Mouse (Mus musculus) layer of hippocampus, adult 8-10 months (tissue): Measurements from ENCODE around the gene Fam71e1. TPM values are rescaled to one million over a fixed set of nuclear protein-coding genes. Genes with fewer than 3 reads are reported as not detected.

ENCODE experiments used
- DNase-seq, 2 experiments: peaks; one replicate each; pipeline ENCODE4 v3.0.0; 2022; ENCODE audit warnings: low spot score in 2 of 2
- microRNA-seq, 2 experiments: library from miRNA; unstranded; fragments of <30 nt; microRNA quantifications; one replicate each; pipeline ENCODE4 v1.2.0; 2022
- total RNA-seq, 4 experiments: library from RNA; stranded (reverse); gene quantifications; 2 replicates each; pipeline ENCODE4 v1.2.4; 2022

Fam71e1 gene
- total RNA-seq, 4 experiments from 2014 or later, result 15.5 to 21.6 (median 19.0) TPM

GRCm38 (mm10) chr7:44534242-44534641 lies 37.9 kb downstream of the Fam71e1 start:
- DNase-seq, result no peak

GRCm38 (mm10) chr7:44534656-44535441 lies 38.5 kb downstream of the Fam71e1 start:
- DNase-seq, result no peak

- DNase-seq, result no peak
Measured at GRCm38 (mm10) chr7:44535657-44536589, 39.5 kb downstream of the Fam71e1 start.

- DNase-seq, result peak in 1 of 2 experiments; percentile 48
Measured at GRCm38 (mm10) chr7:44536590-44536968, 40.2 kb downstream of the Fam71e1 start.

GRCm38 (mm10) chr7:44537009-44537408 lies 40.6 kb downstream of the Fam71e1 start:
- DNase-seq, result no peak

GRCm38 (mm10) chr7:44537496-44537895 lies 41.1 kb downstream of the Fam71e1 start:
- no peak for DNase-seq

- no peak for DNase-seq
Measured at GRCm38 (mm10) chr7:44538756-44539624, 42.6 kb downstream of the Fam71e1 start.

GRCm38 (mm10) chr7:44542555-44542954 lies 46.2 kb downstream of the Fam71e1 start:
- DNase-seq, result no peak

GRCm38 (mm10) chr7:44543071-44543470 lies 46.7 kb downstream of the Fam71e1 start:
- no peak for DNase-seq

- DNase-seq, result no peak
Measured at GRCm38 (mm10) chr7:44546274-44546673, 49.9 kb downstream of the Fam71e1 start.

- no peak for DNase-seq
Measured at GRCm38 (mm10) chr7:44547041-44547440, 50.7 kb downstream of the Fam71e1 start.

GRCm38 (mm10) chr7:44547725-44548124 lies 51.3 kb downstream of the Fam71e1 start:
- no peak for DNase-seq

GRCm38 (mm10) chr7:44548497-44549087 lies 52.2 kb downstream of the Fam71e1 start, which contains the start of gene Pold1:
Pold1 (minus strand) TSS chr7:44548849.
- peak; percentile 99 for DNase-seq

- no peak for DNase-seq
Measured at GRCm38 (mm10) chr7:44549621-44550408, 53.4 kb downstream of the Fam71e1 start.

GRCm38 (mm10) chr7:44550409-44550678 lies 54.0 kb downstream of the Fam71e1 start:
- DNase-seq, result no peak

Small RNA genes within 50 kb of the gene (microRNA-seq; reads per million reads assigned to microRNA genes)
- gene Mir7052, result 14.7 to 20.0 reads per million in 2 experiments
- gene Mir7053, result 0 to 1.9 reads per million in 2 experiments

Other genes starting within 250 kb of the Fam71e1 start
- gene 1700028J19Rik, start 249.9 kb upstream of the Fam71e1 start, total RNA-seq, result 1 to 10 TPM; 1.3 to 2.4 (median 1.7) TPM
- 10 to 100 TPM; 76.7 to 94.0 (median 85.5) TPM for gene 2410002F23Rik, start 249.9 kb upstream of the Fam71e1 start, total RNA-seq
- not detected for gene Acp4, start 239.2 kb upstream of the Fam71e1 start, total RNA-seq
- gene Gm15517, start 235.1 kb upstream of the Fam71e1 start, total RNA-seq, result not detected
- 1 to 10 TPM; 3.6 to 4.2 (median 3.6) TPM for gene Clec11a, start 189.7 kb upstream of the Fam71e1 start, total RNA-seq
- gene Shank1, start 186.3 kb upstream of the Fam71e1 start, total RNA-seq, result 100 to 1,000 TPM; 568 to 623 (median 583) TPM
- gene Syt3, start 112.5 kb upstream of the Fam71e1 start, total RNA-seq, result 10 to 100 TPM; 82.9 to 94.7 (median 87.0) TPM
- 1 to 10 TPM; 2.2 to 4.3 (median 2.8) TPM for gene 1700008O03Rik, start 110.8 kb upstream of the Fam71e1 start, total RNA-seq
- 100 to 1,000 TPM; 278 to 302 (median 291) TPM for gene Lrrc4b, start 67.6 kb upstream of the Fam71e1 start, total RNA-seq
- gene Aspdh, start 31.2 kb upstream of the Fam71e1 start, total RNA-seq, result 10 to 100 TPM; 11.1 to 13.6 (median 12.4) TPM
- 100 to 1,000 TPM in 2 of 4 experiments, 10 to 100 TPM in 2; 97.1 to 114 (median 103) TPM for gene Josd2, start 28.6 kb upstream of the Fam71e1 start, total RNA-seq
- 100 to 1,000 TPM; 201 to 225 (median 215) TPM for gene Emc10, start 52 bp upstream of the Fam71e1 start, total RNA-seq
- under 1 TPM in 3 of 4 experiments, not detected in 1; 0.10 to 0.57 (median 0.14) TPM for gene Mybpc2, start 28.1 kb downstream of the Fam71e1 start, total RNA-seq
- under 1 TPM in 1 of 4 experiments, not detected in 3; 0.16 TPM for gene Spib, start 35.5 kb downstream of the Fam71e1 start, total RNA-seq
- 10 to 100 TPM in 2 of 4 experiments, 1 to 10 TPM in 2; 8.2 to 11.5 (median 10.2) TPM for gene Pold1, start 52.3 kb downstream of the Fam71e1 start, total RNA-seq
- 10 to 100 TPM; 57.2 to 67.9 (median 61.1) TPM for gene Nr1h2, start 57.4 kb downstream of the Fam71e1 start, total RNA-seq
- gene Napsa, start 75.8 kb downstream of the Fam71e1 start, total RNA-seq, result under 1 TPM in 1 of 4 experiments, not detected in 3; 0.65 TPM
- 100 to 1,000 TPM; 133 to 157 (median 145) TPM for gene Kcnc3, start 94.1 kb downstream of the Fam71e1 start, total RNA-seq
- 10 to 100 TPM; 26.6 to 36.6 (median 32.8) TPM for gene Myh14, start 174.3 kb downstream of the Fam71e1 start, total RNA-seq
- not detected for gene Izumo2, start 212.2 kb downstream of the Fam71e1 start, total RNA-seq